In genomic region chr9:114690119-114690601, GRCm38 (mm10) we compare ENCODE assay signal across 8 mouse cellular contexts. TPM values are rescaled to one million over a fixed set of nuclear protein-coding genes. Genes with fewer than 3 reads are reported as not detected.
A peak's percentile ranks its signal among the peaks of the same experiment; 100 is the strongest.
DNase-seq lines count a peak whose midpoint lies in the region; ATAC-seq lines count a peak whose summit lies in the region.

No protein-coding gene starts in this region.

- peak overlapping the region; percentile 84 for H3K4me3 ChIP-seq in neural tube, embryonic 15.5 days (replicated peaks)

- peak; percentile 52 for ATAC-seq in granulocyte monocyte progenitor cell, adult 5-6 weeks (replicated peaks; ENCODE audit: poor library complexity, severe bottlenecking)
- ATAC-seq in neural tube, embryonic 15.5 days (ENCODE audit: low FRiP score), result no peak

- no peaks in the 10 kb centered on the region for H3K9me3 ChIP-seq in neural tube, embryonic 15.5 days (replicated peaks)

- peak overlapping the region; percentile 96 for H3K9ac ChIP-seq in neural tube, embryonic 15.5 days (replicated peaks)

- peak; percentile 43 for DNase-seq in adrenal gland, adult 2 months
- DNase-seq in adrenal gland, adult 18-20 months (ENCODE audit: low spot score in 2 of 2), result no peak
- DNase-seq in adrenal gland, postnatal 14 days, result peak; percentile 51
- peak; percentile 10 to 53 for DNase-seq in lung, adult 18-20 months
- no peak for DNase-seq in gastrocnemius, adult 8-10 months (ENCODE audit: low spot score in 2 of 2)
- DNase-seq in urinary bladder, postnatal 14 days (ENCODE audit: low spot score), result no peak

- H3K27me3 ChIP-seq in neural tube, embryonic 15.5 days (replicated peaks), result no peaks in the 10 kb centered on the region

- no peak overlapping the region; the same call in 1 of the 2 replicates for H3K27ac ChIP-seq in neural tube, embryonic 15.5 days (replicated peaks)

- H3K4me1 ChIP-seq in neural tube, embryonic 15.5 days, result peaks cover 33% of the 10 kb centered on the region

- H3K36me3 ChIP-seq in neural tube, embryonic 15.5 days, result peaks cover 24% of the 10 kb centered on the region

- 5% methylated on average over 10 of the region's 10 CpGs for WGBS in neural tube, embryonic 15.5 days

- peak overlapping the region; percentile 66 for H3K4me2 ChIP-seq in neural tube, embryonic 15.5 days

RNA-seq across cellular contexts. Expression of gene Dync1li1, which starts 1.6 kb away (rescaled TPM):
- 10 to 100 TPM; 42.1 to 42.6 TPM for total RNA-seq in adrenal gland, adult 2 months (2021)
- 10.6 and 11.7 TPM in 2 replicates for polyA plus RNA-seq in adrenal gland, adult 2 months (2012; rRNA removed)
- total RNA-seq in adrenal gland, adult 18-20 months (2021), result 10 to 100 TPM; 42.0 to 44.7 TPM
- total RNA-seq in adrenal gland, postnatal 14 days (2021), result 37.1 and 44.6 TPM in 2 replicates
- 23.6 and 32.6 TPM in 2 replicates for total RNA-seq in granulocyte monocyte progenitor cell, adult 5-6 weeks (2014; fragmentation: Nextera tagmentation)
- 44.0 and 45.1 TPM in 2 replicates for total RNA-seq in granulocyte monocyte progenitor cell, adult 5-6 weeks (2017)
- 124 and 140 TPM in 2 replicates for polyA plus RNA-seq in neural tube, embryonic 15.5 days (2015; fragmentation: Nextera tagmentation; extraction: Ambion mirVana)
- 10 to 100 TPM; 33.7 to 37.2 (median 35.5) TPM for total RNA-seq in gastrocnemius, adult 8-10 months (2022)

RNA-seq across cellular contexts. Expression of gene Cmtm6, which starts 40.8 kb away (rescaled TPM):
- total RNA-seq in adrenal gland, adult 2 months (2021), result 10 to 100 TPM; 67.0 to 92.3 TPM
- polyA plus RNA-seq in adrenal gland, adult 2 months (2012; rRNA removed), result 33.5 and 44.6 TPM in 2 replicates
- total RNA-seq in adrenal gland, adult 18-20 months (2021), result 100 to 1,000 TPM in 1 of 2 experiments, 10 to 100 TPM in 1; 59.9 to 106 TPM
- 57.6 and 58.5 TPM in 2 replicates for total RNA-seq in adrenal gland, postnatal 14 days (2021)
- 26.2 and 30.5 TPM in 2 replicates for total RNA-seq in granulocyte monocyte progenitor cell, adult 5-6 weeks (2014; fragmentation: Nextera tagmentation)
- 46.7 and 50.0 TPM in 2 replicates for total RNA-seq in granulocyte monocyte progenitor cell, adult 5-6 weeks (2017)
- 17.9 and 29.2 TPM in 2 replicates for polyA plus RNA-seq in neural tube, embryonic 15.5 days (2015; fragmentation: Nextera tagmentation; extraction: Ambion mirVana)
- 1 to 10 TPM; 4.1 to 5.2 (median 4.5) TPM for total RNA-seq in gastrocnemius, adult 8-10 months (2022)

RNA-seq across cellular contexts. Expression of gene Cnot10, which starts 50.2 kb away (rescaled TPM):
- 10 to 100 TPM; 31.9 to 36.2 TPM for total RNA-seq in adrenal gland, adult 2 months (2021)
- 13.8 and 16.8 TPM in 2 replicates for polyA plus RNA-seq in adrenal gland, adult 2 months (2012; rRNA removed)
- total RNA-seq in adrenal gland, adult 18-20 months (2021), result 10 to 100 TPM; 28.7 to 34.2 TPM
- 33.9 and 36.5 TPM in 2 replicates for total RNA-seq in adrenal gland, postnatal 14 days (2021)
- 36.6 and 48.7 TPM in 2 replicates for total RNA-seq in granulocyte monocyte progenitor cell, adult 5-6 weeks (2014; fragmentation: Nextera tagmentation)
- 55.7 and 60.1 TPM in 2 replicates for total RNA-seq in granulocyte monocyte progenitor cell, adult 5-6 weeks (2017)
- polyA plus RNA-seq in neural tube, embryonic 15.5 days (2015; fragmentation: Nextera tagmentation; extraction: Ambion mirVana), result 54.2 and 57.8 TPM in 2 replicates
- 10 to 100 TPM; 13.6 to 18.4 (median 15.9) TPM for total RNA-seq in gastrocnemius, adult 8-10 months (2022)

Comparison
In these comparisons a context has a peak if more than half of its experiments do, and no peak if none do; other contexts are left out.
1. DNase-seq: peak in adrenal gland, adult 2 months (single experiment), adrenal gland, postnatal 14 days (single experiment) and lung, adult 18-20 months (2 of 2); none in adrenal gland, adult 18-20 months (0 of 2), gastrocnemius, adult 8-10 months (0 of 2) and urinary bladder, postnatal 14 days (single experiment).